Mouse (Mus musculus) ES-E14 (cell line): ENCODE measurements around the gene Cops3. TPM values are rescaled to one million over a fixed set of nuclear protein-coding genes. Genes with fewer than 3 reads are reported as not detected.

Experiments used
- DNase-seq: peaks from one replicate; pipeline ENCODE4 v3.0.0-alpha.2; 2013; ENCODE audit warnings: low read depth, low spot score
- H3K27ac ChIP-seq: 2 replicates; pipeline ENCODE4 v1.5.1; 2012; ENCODE audit warnings: low read depth, mild to moderate bottlenecking, low read length, moderate library complexity, mixed read lengths; ENCODE audit not compliant: poor library complexity, insufficient read depth, severe bottlenecking
- H3K36me3 ChIP-seq: 2 replicates; pipeline ENCODE4 v1.6.1; 2012; ENCODE audit warnings: mild to moderate bottlenecking, low read length, moderate library complexity, mixed read lengths; ENCODE audit not compliant: control insufficient read depth, poor library complexity, insufficient read depth, severe bottlenecking
- H3K4me1 ChIP-seq, 2 experiments: fragments of 150-350 bp in 1 of 2; sonication (generic) in 1 of 2; 2 replicates each; pipeline ENCODE4 v1.6.1; 2012; ENCODE audit warnings: low read length in 2 of 2, mild to moderate bottlenecking in 1 of 2, mixed read lengths in 1 of 2; ENCODE audit not compliant: control insufficient read depth in 2 of 2, insufficient read depth in 2 of 2, poor library complexity in 1 of 2
- H3K4me3 ChIP-seq, 2 experiments: fragments of 150-350 bp in 1 of 2; sonication (generic) in 1 of 2; 2 replicates each; pipeline ENCODE4 v1.5.1; 2012; ENCODE audit warnings: low read length in 2 of 2, low read depth in 1 of 2, mild to moderate bottlenecking in 1 of 2, mixed read lengths in 1 of 2; ENCODE audit not compliant: insufficient read depth in 1 of 2, poor library complexity in 1 of 2, severe bottlenecking in 1 of 2
- H3K9ac ChIP-seq: 2 replicates; pipeline ENCODE4 v1.6.1; 2012; ENCODE audit warnings: low read depth, mild to moderate bottlenecking, low read length, mixed read lengths; ENCODE audit not compliant: poor library complexity, insufficient read depth, severe bottlenecking
- H3K9me3 ChIP-seq: fragments of 150-350 bp; sonication (generic); 2 replicates; pipeline ENCODE4 v1.6.1; 2012; ENCODE audit warnings: low read depth, mild to moderate bottlenecking, low read length; ENCODE audit not compliant: control insufficient read depth, insufficient read depth
- CHD2 ChIP-seq: IDR thresholded peaks from 2 replicates; pipeline ENCODE4 v1.6.1; 2014; ENCODE audit warnings: mild to moderate bottlenecking, low read depth, low read length, inconsistent platforms
- HCFC1 ChIP-seq: IDR thresholded peaks from 2 replicates; pipeline ENCODE4 v1.6.1; 2012; ENCODE audit warnings: low read length, inconsistent platforms, borderline replicate concordance; ENCODE audit not compliant: insufficient read depth
- MAFK ChIP-seq: IDR thresholded peaks from 2 replicates; pipeline ENCODE4 v1.6.1; 2014; ENCODE audit warnings: mild to moderate bottlenecking, low read depth, low read length, inconsistent platforms; ENCODE audit not compliant: insufficient read depth
- ZC3H11A ChIP-seq: IDR thresholded peaks from 2 replicates; pipeline ENCODE4 v1.6.1; 2012; ENCODE audit warnings: low read depth, mild to moderate bottlenecking, inconsistent platforms, low read length, borderline replicate concordance
- ZNF384 ChIP-seq: IDR thresholded peaks from 2 replicates; pipeline ENCODE4 v1.6.1; 2012; ENCODE audit warnings: low read depth, low read length, inconsistent platforms
- in situ Hi-C, 2 experiments: fragments of 600-800 bp; cut with MboI; formaldehyde crosslinking; loops; one replicate each; pipeline ENCODE4 v1.15.1; 2025; ENCODE audit warnings: low sequenced_read_pairs in 2 of 2, inconsistent platforms in 1 of 2; ENCODE audit not compliant: unreplicated experiment in 2 of 2
- total RNA-seq: library from RNA; depleted of rRNA; stranded (reverse); fragments of 300-350 nt; gene quantifications from 2 replicates; pipeline ENCODE4 v1.2.3, GENCODE M21; 2012

The Cops3 gene
- total RNA-seq, 1 experiment = 133 TPM

DNA sequence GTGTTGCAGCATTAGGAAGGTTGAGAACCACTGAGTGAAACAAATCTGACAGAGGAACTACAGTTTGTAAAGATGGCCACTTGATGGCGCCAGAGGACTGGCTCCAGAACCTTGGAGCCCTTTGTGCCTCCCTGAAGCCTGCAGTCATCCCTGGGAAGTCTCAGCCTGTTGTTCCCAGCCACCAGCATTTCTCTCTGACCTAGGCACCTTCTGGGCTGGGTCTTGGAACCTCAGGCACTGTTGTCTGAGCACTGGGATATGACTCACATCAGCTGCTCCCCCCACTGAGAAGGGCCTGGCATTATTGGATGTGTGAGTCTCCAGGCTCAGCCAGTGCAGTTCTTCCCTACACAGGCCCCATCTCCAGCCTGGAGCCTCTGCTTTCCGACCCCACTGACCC, 40.4 kb upstream of the Cops3 start:
- peak; percentile 28; the same call in 1 of the 2 replicates for TF ChIP-seq HCFC1
- TF ChIP-seq ZC3H11A = peak; percentile 100
- no peak for TF ChIP-seq CHD2
- no peak for TF ChIP-seq ZNF384
- no peak; the same call in 1 of the 2 replicates for TF ChIP-seq MAFK
- Histone ChIP-seq H3K27ac (no peak overlapping the region; the same call in 1 of the 2 replicates), H3K4me3 (no peak overlapping the region), H3K4me1 (peaks cover 0 to 1% of the 10 kb centered on the region in 2 experiments; a peak in 1 of 4 replicates), H3K9ac (no peak overlapping the region), H3K9me3 (no peaks in the 10 kb centered on the region), H3K36me3 (no peaks in the 10 kb centered on the region)
- in situ Hi-C loops = no loop called here
- DNase-seq = peak; percentile 79

DNA sequence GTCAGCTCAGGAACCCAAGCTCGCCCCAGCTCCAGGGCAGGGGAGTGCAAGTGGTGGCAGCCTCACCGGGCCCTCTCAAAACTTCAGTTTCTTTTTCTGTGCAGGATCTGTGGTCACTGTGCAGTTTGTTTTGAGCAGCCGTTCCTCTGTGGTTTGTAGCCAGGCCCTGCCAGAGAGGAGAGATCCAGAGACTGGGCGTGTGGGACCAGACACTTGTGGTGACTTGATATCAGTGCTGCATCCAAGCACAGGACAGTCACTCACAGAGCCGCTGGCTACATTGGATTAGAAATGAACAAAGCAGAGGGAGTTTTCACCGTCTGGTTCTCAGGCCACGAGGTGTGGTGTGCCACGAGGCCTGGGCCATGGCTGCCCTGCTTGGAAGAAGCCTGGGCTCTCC, 32.5 kb upstream of the Cops3 start:
- TF ChIP-seq ZC3H11A (no peak), CHD2 (no peak), ZNF384 (no peak), HCFC1 (no peak), MAFK (no peak)
- no peak overlapping the region for H3K27ac ChIP-seq
- no peak overlapping the region for H3K4me3 ChIP-seq
- no peak for DNase-seq
- in situ Hi-C loops = no loop called here
- H3K9ac ChIP-seq = no peak overlapping the region
- no peaks in the 10 kb centered on the region for H3K9me3 ChIP-seq
- H3K36me3 ChIP-seq = no peaks in the 10 kb centered on the region
- no peaks in the 10 kb centered on the region for H3K4me1 ChIP-seq

- H3K4me3 ChIP-seq = no peak overlapping the region
- in situ Hi-C loops = no loop called here
- H3K27ac ChIP-seq = no peak overlapping the region
- no peaks in the 10 kb centered on the region for H3K9me3 ChIP-seq
- no peak overlapping the region for H3K9ac ChIP-seq
- no peaks in the 10 kb centered on the region for H3K36me3 ChIP-seq
- peaks cover 0 to 11% of the 10 kb centered on the region in 2 experiments; a peak in 3 of 4 replicates for H3K4me1 ChIP-seq
- TF ChIP-seq ZC3H11A (no peak), HCFC1 (no peak), MAFK (no peak), ZNF384 (no peak), CHD2 (no peak)
- DNase-seq = no peak
Measured at GRCm38 (mm10) chr11:59864316-59864715, 24.7 kb upstream of the Cops3 start.

DNA sequence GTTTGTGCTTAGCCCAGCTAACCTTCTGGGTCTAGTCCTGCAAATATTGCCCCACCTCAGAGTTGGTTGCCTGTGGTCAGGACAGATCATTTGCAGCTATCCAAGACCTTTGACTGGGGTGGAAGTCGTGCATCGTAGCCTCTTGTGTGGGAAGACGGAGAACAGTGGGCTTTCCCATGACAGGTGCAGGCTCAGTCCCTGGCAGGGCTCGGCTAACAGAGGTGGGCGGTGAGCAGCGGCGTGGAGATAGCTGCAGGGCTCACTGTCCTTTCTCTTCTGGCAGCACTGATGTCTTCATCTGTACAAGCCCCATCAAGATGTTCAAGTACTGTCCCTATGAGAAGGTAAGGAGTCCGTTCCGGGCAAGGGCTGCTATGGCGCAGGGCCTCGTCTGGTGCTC, 20.8 kb upstream of the Cops3 start:
- DNase-seq = no peak
- peaks cover 2 to 11% of the 10 kb centered on the region in 2 experiments; a peak in 3 of 4 replicates for H3K4me1 ChIP-seq
- no peak overlapping the region for H3K9ac ChIP-seq
- H3K36me3 ChIP-seq = no peaks in the 10 kb centered on the region
- H3K27ac ChIP-seq = no peak overlapping the region
- TF ChIP-seq HCFC1 = no peak
- no peak for TF ChIP-seq ZC3H11A
- TF ChIP-seq MAFK = no peak
- no peak for TF ChIP-seq ZNF384
- TF ChIP-seq CHD2 = no peak
- H3K4me3 ChIP-seq = no peak overlapping the region
- no peaks in the 10 kb centered on the region for H3K9me3 ChIP-seq
- in situ Hi-C loops = no loop called here

GRCm38 (mm10) chr11:59852865-59853264, 13.2 kb upstream of the Cops3 start:
- no peaks in the 10 kb centered on the region; the same call in 1 of the 2 replicates for H3K36me3 ChIP-seq
- no peaks in the 10 kb centered on the region for H3K4me1 ChIP-seq
- H3K9me3 ChIP-seq = no peaks in the 10 kb centered on the region
- in situ Hi-C loops = no loop called here
- H3K4me3 ChIP-seq = no peak overlapping the region
- no peak overlapping the region for H3K9ac ChIP-seq
- DNase-seq = no peak
- no peak for TF ChIP-seq ZC3H11A
- H3K27ac ChIP-seq = no peak overlapping the region
